Mouse (Mus musculus): ENCODE results near the gene March9. TPM values are rescaled to one million over a fixed set of nuclear protein-coding genes. Genes with fewer than 3 reads are reported as not detected.
"Not testable (repeated sequence)": the region's sequence is repeated elsewhere in the genome, so short reads cannot be mapped to it uniquely, and the experiment has no call there.

March9 gene
- total RNA-seq, 2 experiments from 2014 or later, result 0.62 to 0.82 TPM

DNA sequence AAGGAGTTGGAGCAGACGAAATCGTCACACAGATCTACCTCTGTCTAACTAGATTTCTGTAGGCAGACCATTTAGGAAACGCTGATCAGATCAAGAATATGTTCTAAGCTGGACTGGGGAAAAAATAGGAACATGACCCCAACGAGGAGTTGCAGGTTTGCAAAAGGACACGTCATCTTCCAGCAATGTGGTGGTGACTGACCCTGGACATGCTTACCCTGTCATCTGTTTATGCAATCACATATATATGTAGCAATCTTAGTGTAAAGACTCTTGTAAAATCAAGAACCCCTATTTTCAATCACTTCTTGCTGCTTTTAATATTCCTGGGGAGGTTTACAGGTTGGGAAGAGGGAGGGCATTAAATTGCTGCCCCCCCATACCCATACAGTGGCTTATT lies 2.5 kb upstream of the March9 start:
- DNase-seq, result no peak

DNA sequence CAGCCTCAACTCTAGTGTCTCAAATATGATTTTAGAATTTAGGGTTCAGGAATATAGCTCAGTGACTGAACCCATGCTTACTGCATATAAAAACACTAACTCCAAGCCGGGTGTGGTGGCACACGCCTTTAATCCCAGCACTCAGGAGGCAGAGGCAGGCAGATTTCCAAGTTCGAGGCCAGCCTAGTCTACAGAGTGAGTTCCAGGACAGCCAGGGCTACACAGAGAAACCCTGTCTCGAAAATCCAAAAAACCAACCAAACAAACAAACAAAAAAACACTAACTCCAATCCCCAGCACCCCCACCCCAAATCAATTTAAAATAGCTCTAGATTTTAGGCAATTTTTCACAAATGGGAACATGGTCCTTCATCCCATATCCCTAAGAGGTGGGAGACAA lies 2.1 kb upstream of the March9 start:
- not testable (repeated sequence) for DNase-seq

DNA sequence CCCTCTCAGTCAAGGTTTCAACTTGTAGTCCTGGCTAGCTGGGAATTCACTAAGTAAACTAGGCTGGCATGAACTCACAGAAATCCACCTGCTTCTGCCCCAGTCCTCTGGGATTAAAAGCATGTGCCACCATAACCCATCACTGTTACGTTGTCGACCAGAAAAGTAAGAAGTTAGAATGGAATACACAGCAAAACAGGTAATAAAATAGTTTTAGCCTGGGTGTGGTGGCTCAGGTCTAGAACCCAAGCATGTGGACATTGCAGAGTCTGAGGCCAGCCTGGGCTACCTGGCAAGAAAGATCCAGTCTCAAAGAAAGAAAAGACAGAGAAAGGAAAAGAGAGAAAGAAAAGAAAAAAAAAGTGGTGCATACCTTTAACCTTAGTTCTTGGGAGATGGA lies 1.5 kb upstream of the March9 start:
- no peak for DNase-seq

DNA sequence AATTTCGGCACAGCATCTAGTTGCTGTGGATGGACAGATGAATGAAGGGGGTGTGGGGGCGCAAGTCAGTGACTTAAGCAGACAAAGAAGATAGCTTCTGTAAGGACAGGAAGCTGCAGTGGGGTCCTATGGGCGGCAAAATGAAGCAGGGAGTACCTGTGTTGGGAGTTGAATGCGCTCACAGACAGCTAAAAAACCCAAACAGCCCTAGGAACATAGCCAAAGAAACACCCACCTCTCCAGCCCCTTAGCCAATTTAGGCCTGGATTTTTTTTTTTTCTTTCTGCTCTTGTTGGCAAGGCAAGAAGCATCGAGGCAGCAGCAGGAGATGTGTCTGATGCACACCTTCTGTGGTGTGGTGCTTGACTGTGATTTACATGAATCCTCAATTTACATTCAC lies 1.1 kb upstream of the March9 start:
- DNase-seq, result no peak

DNA sequence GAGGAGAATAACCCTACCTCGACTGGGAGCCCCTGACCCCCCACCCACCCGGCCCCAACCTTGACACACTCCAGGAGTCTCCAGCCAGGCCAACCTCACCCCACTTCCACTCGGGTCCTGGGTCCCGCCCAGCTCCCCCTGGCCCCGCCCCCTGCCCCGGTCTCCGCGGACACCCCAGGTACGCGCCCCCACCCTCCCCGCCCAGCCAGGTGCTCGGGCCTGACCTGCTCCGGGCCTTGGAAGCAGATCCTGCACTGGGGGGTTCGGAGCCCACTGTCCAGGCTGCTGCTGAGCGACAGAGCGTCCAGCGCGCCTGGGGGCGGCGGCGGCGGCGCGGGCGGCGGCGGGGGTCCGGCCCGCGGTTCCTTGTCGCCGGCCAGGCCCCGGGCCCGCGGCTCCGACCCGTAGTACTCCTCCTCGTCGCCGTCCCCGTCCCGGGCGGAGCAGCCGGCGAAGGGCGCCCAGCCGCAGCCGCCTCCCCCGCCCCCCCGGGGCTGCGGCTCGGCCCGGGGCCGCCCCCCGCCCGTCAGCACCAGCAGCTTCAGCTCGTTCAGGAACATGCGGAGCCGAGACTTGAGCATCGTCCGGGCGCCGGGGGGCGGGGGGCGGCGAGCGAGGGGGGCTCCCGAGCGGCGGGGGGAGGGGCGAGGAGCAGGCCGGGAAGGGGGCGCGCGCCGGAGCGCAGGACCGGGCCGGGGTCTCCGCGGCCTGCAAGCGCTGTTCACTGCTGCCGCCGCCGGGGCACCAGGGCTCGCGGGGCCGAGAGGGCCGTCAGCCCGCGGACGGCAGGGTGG lies 613 bp downstream of the March9 start:
- no peak for DNase-seq

DNA sequence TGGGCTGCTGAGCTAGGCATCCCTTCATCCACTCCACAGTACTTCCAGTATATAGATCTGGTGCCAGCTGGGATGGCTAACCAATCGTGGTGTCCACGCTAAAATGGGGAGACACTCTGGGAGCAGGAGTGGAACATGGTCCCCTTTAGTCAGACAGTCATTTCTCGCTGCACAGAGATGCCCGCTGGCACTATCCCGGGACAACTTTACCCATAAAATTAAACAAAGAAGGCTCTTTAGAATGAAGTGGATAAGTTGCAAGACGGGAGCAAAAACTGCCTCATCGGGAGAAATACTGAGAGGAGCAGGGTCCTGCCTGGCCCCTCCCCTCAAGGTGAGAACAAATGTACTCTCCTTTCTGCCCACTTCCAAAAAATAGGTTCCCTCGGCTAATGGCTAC lies 1.3 kb downstream of the March9 start:
- no peak for DNase-seq

DNA sequence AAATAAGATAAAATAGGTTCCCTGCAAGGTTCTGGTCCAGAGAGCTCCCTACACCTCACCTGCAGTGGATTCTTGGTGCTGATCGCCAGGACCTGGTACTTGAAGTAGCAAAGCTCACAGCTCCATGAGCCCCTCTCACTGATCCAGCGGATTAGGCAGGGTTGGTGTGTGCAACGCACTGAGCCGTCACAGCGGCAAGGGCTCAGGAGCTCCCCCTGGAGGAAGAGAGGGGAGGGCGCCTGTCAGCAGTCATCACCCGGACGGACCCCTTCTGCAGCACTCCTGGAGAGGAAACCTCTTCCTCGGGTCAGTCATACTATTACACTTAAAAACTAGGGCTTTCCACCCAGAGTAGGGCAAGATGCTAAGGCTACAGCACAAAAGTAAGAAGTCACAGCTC lies 1.8 kb downstream of the March9 start:
- DNase-seq, result no peak

DNA sequence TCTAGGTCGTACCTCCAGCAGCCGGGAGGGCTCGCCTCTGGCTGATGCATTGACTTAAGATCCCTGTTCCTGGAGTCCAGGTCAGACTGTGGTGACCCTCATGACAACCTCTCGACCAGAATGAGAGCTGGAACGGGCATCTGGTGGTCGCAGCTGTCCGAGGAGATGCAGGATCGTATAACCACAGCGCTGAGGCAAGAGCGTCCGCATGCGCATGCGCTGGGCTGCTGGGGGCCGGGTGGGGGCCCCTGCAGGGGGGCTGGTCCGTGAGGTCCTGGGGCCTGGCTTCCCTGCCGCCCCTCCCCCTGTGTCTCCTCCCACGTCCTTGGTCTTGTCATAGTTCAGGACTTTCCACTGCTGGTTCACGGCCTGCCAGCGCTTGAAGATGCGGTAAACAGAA lies 3.5 kb downstream of the March9 start:
- no peak for DNase-seq

DNA sequence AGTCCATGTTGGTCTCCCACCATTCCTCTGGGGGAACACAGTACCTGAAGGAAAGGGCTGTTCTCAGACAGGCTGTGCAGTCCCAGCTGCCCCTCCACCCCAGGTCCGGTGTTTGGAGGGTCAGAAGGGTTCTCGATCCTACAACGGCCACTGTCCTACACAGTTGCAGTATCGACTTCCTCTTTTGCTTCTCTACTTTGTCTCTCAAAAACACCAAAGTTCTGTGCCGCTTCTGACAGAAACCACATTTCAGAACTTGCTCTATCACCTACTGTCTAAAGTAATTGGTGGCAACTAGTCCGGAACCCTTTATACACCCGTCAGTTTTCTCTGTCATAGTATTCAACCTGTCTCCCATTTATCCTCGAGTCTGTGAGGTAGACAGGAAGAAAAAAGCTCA lies 4.6 kb downstream of the March9 start:
- DNase-seq, result no peak

DNA sequence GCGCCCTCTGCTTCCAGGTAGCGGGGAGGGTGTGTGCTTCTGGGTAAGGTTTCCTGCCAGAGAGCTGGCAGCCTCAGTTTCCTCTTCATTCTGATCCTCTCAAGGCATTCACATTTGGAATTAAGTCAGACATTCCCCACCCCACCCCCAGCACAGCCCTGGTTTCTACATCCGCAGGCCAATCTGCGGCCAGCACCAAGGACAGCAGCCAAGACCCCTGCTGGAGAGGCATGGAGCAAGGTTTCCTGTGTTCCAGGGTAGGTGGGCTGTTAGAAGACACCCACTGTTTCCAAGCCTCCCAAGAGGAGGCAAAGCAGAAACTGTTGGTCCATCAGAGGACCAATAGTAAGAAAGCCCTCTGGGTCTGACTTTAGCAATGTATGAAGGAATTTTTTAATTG lies 5.3 kb downstream of the March9 start:
- DNase-seq, result no peak

DNA sequence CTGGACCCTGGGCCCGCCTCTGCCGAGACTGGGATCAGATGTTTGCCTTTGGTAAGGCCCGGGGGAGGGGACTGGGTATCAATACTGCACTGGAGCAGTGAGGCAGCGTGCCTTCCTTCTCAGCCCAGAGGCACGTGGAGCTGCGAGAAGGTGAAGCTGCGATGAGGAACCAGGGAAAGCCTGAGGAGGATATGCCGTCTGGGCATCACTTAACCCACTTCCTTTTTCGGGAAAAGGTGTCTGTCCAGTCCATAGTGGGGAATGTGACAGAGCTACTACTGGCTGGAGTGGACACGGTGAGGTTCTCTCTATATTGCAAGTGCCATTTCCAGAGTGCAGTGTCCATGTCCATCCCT lies 9.9 kb downstream of the March9 start:
- no peak for DNase-seq

DNA sequence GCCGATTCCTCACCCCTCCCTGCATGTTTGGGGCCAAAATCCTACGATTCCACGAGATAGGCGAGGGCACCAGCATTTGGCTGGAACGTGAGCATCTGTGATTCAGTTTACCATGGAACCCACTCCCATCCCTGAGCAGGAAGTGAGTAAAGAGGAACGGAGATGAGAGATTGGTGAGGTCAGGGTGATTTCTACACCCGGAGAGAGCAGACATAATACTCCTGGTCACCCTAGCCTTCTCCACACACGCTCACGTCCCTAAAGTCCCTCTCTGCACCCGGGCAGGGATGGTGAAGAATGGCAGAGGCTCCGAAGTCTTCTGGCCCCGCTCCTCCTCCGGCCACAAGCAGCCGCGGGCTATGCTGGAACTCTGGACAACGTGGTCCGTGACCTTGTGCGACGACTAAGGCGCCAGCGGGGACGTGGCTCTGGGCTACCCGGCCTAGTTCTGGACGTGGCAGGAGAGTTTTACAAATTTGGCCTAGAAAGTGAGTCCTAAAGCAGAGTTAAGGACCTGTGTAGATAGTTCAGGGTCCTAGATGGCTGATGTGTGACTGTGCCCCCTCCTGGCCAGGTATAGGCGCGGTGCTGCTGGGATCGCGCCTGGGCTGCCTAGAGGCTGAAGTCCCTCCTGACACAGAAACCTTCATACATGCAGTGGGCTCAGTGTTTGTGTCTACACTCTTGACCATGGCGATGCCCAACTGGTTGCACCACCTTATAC lies 10.4 kb downstream of the March9 start:
- no peak for DNase-seq

DNA sequence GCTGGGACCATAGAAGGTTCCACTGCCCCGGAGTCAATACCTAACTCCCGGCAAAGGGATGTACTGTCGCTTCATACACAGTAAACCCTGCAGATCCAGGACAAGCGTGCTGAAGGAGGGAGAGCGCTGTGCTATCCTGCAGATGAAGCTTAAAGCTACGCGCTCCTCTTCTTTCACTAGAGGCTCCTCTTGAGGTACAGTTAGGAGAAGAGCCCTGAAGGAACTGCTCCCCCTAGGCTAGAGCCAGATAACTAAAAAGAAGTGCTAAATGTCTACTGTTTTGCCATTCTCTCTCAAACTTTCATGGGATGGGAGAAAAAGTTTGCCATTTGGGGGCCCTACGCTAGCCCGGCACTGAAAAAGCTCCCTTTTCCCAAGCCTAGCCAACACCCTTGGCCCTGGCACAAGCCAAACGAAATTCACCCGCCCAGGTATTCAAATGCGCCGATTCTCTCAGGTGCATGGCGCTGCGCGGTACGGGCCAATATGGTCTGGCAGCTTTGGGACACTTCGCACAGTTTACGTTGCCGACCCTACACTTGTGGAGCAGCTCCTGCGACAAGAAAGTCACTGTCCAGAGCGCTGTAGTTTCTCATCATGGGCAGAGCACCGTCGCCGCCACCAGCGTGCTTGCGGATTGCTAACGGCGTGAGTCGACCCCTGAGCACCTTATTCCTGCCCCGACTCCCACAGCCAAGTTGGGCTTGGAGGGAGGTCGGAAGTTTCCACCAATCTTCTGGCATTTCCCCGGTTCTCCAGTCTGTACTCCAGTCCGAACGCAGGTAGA lies 11.2 kb downstream of the March9 start:
- DNase-seq, result no peak

DNA sequence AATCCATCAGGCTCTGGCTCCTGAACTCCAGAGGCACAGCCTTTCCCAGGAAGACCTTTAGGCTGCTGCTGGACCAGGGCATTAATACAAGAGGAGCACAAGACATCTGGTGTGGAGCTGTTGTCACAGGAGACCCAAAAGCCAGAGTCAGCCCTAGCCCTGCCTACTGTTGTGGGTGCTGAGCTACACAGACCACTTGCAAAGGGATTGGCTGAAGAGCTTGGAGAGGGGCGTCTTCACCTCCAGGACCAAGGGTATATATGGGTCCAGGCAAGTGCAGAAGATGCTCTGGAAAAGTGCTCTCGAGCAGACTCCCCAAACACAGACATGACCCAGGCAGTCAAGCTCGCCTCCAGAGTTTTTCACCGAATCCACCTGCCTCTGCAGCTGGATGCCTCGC lies 12.0 kb downstream of the March9 start, which contains the start of gene Cyp27b1:
Gene Cyp27b1, plus strand, starts transcription at position 297 of the 400 bp plus-strand sequence.
- no peak for DNase-seq

DNA sequence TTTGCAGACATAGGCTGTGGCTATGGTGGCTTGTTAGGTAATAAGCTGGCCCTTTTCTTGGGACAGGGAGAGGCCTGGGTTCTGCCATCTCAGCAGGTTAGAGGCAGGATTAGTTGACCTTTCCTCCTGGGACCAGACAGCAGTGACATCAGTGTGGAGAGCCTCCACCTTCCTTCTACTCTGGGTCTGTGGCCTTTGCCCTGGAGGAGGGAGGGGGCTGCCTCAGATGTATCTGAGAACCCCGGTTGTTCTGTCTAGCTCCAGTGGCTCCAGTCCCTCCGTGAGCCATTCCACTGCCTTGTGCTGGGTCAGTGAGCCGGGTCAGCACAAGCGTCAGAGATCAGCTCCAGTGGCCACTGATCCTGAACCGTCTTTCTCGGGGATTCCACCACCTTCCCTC lies 16.8 kb downstream of the March9 start:
- DNase-seq, result no peak

DNA sequence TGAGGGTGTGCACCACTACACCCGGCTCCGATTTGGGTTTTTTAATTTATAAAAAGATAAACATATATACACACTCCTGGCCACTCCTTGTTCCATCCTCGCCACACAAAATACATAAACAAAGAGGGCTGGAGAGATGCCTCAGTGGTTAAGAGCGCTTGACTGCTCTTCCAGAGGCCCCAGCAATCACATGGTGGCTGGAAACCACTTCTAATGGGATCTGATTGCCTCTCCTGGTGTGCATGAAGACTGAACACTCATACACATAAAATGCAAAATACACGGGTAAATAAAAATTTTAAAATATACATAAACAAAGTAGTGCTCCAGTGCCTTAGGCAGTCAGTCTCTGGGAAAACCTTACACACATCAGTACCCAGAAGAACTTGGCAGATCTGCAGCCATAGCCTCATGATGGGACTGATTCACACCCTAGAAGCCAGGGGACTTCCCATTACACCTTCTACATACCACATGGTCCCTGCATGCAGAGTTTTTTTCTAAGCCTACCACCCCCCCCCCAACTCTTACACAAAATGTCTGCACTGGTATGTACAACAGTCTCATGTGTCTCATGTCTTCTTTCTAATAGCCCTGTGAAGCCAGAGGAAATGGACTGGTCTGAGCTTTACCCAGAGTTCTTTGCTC lies 17.4 kb downstream of the March9 start:
- DNase-seq, result no peak

DNA sequence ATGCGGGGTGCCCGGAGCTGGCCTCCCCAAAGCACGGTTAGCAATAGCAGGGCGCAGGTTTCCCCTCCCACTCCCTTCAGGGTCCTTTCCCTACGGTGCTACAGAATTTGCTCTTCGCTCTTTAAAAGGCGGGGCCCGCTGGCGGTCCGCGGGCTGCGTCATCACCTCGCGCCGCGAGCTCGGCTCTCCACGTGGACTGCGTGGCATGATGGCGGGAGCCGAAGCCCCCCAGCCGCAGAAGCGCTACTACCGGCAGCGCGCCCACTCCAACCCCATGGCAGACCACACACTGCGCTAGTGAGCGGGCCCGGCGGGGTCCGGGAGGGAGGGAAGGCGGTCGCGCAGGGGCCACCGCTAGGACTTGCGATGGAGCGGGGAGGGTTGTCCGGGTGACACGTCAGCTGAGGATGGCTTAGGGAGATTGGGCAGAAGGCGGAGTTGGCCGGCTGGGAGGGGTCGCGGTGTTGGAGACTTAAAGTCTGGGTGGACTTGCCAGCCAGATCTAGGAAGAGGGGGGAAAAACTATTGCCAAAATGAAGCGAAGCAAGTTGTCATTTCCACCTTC lies 18.1 kb downstream of the March9 start:
- peak; percentile 83 for DNase-seq

DNA sequence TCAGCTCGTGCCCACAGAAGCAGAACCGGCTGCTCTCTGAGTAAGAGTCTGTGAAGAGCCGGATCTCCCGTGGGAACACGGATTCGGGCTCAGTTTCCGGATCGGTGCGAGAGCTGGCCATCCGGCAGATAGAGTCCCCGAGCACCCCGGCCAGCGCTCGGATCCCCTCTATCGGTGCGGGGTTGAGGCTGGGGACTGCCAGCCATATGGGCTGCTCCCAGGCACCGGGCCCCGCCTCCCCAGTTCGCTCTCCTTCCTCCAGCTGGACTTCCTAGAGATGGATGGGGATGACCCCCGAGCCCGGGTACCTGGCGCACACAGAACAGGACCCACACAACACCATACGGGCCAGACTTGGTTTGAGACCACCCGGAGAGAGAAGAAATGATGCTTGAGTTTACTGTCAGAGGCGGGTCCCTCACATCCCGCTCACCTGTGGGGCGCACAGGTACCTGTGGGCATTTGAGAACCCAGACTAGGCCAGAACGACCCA lies 18.7 kb downstream of the March9 start, which contains the start of the genes Mettl1 and Eef1akmt3:
Gene Mettl1, plus strand, starts transcription at position 141 of the 493 bp plus-strand sequence.
Gene Eef1akmt3, minus strand, starts transcription at position 240 of the 493 bp plus-strand sequence.
- DNase-seq, result peak; percentile 32

DNA sequence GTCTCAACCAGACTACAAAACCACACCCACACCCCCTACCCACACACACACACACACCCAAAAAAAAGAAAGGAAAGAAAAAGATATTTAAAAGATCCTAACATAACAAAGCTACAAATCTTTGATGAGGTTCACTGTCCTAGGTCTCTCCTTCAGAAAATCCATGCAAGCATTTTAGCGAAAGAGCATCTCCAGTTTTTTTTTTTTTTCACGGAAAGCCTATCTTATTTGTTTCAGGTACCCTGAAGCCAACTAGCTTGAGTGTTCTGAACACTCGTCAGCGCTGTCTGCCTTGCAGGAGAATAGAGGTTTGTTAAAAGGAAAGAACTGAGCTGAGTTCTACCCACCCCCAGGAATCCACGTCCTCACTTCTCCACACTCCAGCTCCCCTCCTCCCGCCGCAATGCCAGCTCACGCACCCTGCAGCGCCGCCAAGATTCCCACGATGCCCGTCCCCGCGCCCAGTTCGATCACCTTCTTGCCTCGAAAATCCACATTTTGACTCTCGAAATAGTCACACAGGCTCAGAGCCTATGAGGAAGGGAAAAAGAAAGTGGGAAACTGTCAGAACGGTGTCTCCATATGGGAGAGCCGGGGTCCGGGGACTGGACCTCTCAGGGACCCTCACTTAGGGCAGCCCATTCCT lies 19.3 kb downstream of the March9 start:
- DNase-seq, result no peak

DNA sequence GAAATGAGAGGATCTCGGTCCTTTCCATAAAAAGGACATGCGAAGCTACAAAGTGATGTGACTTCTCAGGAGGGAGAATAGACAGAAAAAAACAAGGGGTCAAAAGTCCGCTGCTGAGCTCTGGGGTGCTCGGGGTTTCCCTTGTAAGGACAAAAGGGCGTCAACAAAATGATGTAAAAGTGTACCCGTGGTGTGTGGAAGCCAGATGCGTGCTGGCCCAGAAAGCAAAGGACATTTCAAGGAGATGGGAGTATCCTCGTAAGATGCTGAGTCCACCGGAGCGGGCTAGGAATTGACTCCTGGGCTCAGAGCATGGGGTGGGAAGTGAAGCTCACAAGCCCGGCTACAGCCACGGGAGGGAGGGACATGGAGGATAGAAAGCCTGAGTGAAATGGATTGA lies 22.3 kb downstream of the March9 start:
- DNase-seq, result no peak

DNA sequence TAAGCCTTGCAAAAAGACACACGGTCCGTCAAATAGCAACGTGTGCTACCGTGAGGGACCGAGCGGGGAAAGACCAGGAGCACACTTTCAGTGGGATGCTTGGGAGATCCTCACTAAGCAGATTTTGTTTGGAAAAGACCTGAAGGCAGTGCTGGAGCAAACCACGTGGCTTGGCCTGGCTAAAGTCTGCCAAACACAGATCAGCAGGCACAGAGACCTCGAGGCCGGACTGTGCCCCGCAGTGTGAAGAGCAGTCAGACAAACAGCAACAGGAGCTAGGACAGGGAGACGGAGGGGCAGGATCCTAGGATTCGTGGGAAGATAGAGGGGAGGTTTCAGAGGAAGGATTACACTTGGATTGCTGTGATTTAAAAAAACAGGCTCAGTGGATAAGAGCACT lies 23.7 kb downstream of the March9 start:
- DNase-seq, result no peak

All from gastrocnemius, postnatal 25 days (tissue).